Mouse (Mus musculus) MEL-GATA-1-ER (cell line): ENCODE measurements around the gene Zbtb25.
A peak's percentile ranks its signal among the peaks of the same experiment; 100 is the strongest.

Experiments
- DNase-seq: peaks from one replicate; pipeline ENCODE4 v3.0.0-alpha.2; 2012; ENCODE audit warnings: low read depth; ENCODE audit errors: extremely low read depth

Gene Zbtb25

DNA sequence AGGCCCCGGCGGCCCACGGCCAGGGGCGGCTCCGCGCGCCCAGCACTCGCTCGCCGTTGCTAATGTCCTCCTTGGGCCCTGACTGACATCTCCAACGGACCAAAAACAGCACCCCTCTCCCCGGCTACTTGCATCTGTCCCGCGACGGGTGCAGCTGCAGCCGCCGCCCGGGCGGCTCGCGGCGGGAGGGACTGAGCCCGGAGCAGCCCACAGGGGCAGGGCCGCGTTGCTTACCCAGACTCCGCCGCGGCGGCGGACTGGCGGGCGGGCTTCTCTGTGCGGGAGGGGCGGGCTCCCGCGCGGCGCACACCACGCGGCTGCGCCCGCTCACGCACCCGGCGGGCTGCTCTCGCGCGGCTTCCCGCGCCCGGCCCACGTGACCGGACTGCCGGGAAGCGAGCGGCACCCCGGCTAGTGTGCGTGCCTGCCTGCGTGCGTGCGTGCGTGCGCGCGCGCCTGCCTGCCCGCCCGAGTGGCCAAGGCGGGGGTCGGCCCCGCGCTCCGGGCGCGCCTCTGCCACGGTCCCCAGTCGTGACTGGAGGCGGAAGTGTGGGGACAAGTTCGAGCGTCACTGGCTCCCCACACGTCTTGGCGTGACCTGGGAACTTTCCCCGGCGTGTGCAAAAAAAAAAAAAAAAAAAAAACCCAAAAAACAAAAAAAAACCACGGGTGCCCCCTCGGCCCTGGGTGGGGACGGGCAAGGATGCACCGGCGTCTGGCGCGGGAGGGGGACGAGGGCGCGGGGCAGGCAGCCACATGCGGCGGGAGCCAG lies at the start of gene Zbtb25:
Gene Zbtb25 (minus strand): TSS at position 397 of the 772 bp plus-strand sequence.
- no peak for DNase-seq

DNA sequence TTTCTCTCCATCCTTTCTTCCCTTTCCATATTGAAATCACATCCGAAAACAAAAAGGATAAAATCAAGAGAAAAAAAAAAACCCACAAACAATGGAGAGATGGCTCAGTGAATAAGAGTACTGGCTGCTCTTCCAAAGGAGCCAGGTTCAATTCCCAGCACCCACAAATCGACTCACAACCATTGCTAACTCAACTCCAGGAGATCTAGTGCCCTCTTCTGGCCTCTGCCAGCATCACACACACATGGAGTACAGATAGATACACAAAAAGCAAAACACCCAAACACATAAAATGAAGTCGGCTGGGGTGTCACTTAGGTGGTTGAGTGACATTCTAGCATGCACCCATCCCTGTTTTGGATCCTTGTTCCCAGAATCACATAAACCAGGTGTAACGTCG lies 48.9 kb upstream of the Zbtb25 start:
- no peak for DNase-seq

DNA sequence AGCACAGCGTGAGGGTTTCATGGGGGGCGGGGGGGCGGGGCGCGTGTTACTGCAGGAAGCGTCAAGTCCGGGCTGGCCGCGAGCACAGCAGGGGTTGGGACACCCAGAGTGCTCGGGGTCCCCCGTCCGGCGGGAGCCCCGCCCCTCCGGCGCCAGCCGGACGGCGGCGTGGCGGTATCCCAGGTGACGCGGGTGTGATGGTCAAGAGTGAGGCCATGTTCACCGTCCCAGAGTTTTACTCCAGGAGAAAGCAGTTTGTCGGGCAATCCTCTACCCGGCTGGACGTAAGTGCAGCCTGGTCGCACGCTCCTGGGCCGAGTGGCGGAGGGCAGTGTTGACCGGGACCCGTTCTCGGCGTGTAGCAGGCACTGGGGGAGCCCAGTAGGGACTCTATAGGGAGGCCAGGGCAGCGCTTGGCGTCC lies 48.0 kb upstream of the Zbtb25 start, which contains the start of gene Ppp1r36:
Gene Ppp1r36 (plus strand): TSS at position 106 of the 422 bp plus-strand sequence.
- DNase-seq = no peak

- peak; percentile 36 for DNase-seq
These were observed 46.1 kb upstream of the Zbtb25 start for GRCm38 (mm10) chr12:76415383-76416010.

GRCm38 (mm10) chr12:76409166-76409565 lies 39.8 kb upstream of the Zbtb25 start:
- no peak for DNase-seq

DNA sequence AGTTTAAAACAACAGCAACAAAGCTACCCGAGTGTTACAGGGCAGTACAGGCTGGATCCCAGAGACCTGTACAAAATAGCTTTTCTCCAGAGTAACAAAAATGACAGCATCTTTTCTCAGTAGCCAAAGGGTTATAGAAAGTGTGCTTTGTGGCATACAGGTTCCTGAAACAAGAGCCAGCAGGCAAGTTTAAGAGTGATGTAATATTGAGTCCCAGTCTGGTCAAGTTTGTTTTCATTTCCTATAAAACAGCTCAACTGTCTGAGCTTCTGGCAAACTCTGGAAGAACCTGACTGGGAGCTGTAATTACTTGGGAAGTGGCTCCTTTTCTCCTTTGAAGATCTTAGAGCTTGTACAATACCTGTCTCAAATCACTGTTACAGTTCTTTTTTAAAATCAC lies 37.8 kb upstream of the Zbtb25 start:
- DNase-seq = no peak

GRCm38 (mm10) chr12:76405971-76406370 lies 36.6 kb upstream of the Zbtb25 start:
- DNase-seq = no peak

GRCm38 (mm10) chr12:76405183-76405970 lies 36.0 kb upstream of the Zbtb25 start:
- no peak for DNase-seq

DNA sequence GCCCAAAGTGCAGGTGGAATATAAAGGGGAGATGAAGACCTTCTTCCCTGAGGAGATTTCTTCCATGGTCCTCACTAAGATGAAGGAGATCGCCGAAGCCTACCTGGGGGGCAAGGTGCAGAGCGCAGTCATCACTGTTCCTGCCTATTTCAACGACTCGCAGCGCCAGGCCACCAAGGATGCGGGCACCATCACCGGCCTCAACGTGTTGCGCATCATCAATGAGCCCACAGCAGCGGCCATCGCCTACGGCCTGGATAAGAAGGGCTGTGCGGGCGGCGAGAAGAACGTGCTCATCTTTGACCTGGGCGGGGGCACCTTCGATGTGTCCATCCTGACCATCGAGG lies 35.4 kb upstream of the Zbtb25 start:
- DNase-seq = no peak

DNA sequence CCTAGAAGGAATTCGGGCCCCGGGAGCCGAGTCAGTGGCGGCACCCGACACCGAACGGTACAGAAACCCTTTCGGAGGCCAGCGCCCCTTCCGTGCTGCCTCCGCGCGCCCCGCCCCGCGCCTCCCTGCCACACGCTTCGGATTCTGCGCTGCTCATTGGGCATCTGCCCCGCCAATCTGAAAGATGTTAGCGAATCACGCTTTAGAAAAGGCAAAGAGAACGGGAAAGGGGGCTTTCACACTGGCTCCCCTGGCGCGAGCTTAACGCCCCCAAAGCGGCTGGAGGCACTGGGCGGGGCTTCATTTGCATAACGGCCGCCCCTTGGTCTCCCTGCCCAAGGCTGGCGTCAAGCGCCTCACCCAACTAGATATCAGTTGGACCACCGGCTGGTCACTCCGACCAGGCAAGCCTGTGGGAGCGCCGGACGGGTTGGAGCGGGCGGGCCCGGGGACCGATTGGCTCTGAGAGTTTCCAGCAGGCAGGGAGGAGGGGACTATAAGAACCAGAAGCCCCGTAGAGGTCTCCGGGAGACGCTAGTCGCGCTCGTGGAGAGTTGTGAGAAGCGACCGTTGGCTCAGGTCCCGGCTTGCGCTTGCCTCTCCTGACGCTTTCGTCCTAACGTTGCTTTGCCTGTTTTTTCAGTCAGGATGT lies 34.6 kb upstream of the Zbtb25 start, which contains the start of gene Hspa2:
Gene Hspa2 (plus strand): TSS at position 291 of the 652 bp plus-strand sequence.
- peak; percentile 96 for DNase-seq

- peak; percentile 58 for DNase-seq
These were observed 33.8 kb upstream of the Zbtb25 start for GRCm38 (mm10) chr12:76402991-76403885.

DNA sequence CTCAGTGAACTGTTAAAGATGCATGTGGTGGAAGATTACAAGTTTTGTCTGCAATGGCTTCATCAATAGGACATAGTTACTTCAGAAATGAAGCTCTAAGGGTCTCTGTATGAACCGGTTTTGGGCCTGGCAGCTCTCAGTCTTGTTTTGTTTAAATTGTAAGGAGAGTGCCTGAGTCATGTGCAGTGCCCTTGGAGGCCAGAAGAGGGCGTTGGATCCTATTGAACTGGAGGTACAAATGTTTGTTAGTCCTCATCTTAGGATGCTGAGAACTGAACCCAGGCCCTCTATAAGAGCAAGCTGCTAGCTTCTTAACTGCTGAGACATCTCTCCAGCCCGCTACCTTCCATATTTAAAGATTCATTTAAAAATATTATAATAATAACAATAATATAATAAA lies 32.3 kb upstream of the Zbtb25 start:
- peak; percentile 18 for DNase-seq

DNA sequence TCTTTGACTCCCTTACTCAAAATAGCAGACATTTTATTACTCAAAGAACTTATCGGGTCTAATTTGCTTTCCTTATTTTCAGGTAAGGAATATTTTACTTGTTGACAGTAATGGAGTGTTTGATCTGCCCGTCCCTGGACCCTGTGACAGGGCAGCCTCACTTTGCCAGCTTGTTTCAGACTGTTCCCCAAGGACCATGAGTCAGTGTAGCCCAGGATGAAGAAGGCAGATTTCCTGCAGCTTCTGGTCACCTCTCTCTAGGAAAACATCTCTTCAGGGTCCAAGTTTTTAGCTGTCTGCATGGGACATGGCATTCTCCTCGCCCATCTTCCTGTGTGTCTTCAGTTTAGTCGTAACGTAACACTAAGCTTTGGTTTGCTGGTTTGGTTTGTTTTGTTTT lies 27.9 kb upstream of the Zbtb25 start:
- no peak for DNase-seq

- no peak for DNase-seq
These were observed 23.6 kb upstream of the Zbtb25 start for GRCm38 (mm10) chr12:76392979-76393378.

DNA sequence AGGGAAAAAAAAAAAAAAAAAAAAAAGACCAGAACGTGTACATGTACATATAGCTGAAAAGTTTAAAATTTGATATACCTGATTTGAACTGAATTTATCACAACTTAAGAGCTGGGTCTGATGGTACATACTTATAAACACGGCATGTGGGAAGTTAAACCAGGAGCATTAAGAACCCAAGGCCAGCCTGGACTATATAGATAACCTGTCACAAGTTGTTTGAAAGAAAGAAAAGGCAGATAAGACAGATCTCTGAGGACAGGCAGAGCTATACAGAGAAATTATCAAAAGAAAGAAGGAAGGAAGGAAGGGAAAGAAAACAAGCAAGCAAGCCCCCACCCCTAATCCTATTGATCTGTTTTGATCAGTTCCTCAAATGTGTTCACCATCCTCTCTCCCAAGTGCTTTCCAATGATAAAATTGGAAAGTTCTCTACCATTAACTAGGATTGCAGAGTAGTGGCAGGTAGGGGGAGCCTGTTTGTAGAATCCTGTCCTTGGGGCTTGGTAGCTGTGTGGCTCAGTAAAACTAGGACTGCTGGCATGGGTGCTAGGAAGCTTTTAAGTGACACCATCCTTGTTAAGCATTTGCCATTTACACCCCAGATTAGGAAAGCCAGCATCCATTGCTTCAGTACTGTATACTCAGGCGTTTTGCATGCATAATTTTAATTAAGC lies 22.3 kb upstream of the Zbtb25 start:
- peak; percentile 46 for DNase-seq

- no peak for DNase-seq
These were observed 19.4 kb upstream of the Zbtb25 start for GRCm38 (mm10) chr12:76388794-76389193.

- no peak for DNase-seq
These were observed 15.9 kb upstream of the Zbtb25 start for GRCm38 (mm10) chr12:76385342-76385741.

DNA sequence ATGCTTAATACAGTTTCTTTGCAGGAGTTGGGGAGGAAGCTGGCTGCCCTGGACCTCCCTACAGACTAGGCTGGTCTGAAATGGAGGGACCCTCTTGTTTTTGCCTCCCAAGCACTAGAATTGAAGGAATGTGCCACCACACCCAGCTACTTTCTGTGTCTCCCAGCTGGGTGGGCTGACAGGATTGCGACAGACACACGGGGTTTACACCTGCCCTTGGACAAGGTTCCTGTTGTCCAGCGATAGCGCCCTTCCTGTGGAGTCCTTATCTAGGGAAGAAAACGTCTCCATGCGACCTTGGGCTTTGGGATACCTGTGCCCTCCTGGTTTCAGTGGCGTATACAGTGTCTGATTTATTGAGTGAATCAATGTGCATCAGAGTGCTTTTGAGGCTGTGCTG lies 10.7 kb upstream of the Zbtb25 start:
- no peak for DNase-seq

DNA sequence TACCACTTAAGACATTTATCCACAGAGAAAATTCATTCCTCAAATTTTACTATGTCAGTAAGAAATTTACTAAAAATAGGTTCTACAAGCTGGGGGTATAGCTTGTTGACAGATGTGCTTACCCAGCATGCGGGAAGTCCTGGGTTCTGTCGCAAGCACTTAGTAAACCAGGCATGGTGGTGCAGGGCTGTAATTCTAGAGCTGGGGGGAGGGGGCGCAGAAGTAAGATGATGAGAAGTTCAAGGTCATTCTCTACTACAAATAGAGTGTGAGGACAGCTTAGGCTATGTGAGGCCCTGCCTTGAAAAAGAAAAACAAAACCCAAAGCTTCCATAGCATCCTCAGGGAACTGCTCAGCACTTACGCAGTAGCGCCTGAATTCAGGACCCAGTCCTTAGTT lies 9.2 kb upstream of the Zbtb25 start:
- DNase-seq = no peak

DNA sequence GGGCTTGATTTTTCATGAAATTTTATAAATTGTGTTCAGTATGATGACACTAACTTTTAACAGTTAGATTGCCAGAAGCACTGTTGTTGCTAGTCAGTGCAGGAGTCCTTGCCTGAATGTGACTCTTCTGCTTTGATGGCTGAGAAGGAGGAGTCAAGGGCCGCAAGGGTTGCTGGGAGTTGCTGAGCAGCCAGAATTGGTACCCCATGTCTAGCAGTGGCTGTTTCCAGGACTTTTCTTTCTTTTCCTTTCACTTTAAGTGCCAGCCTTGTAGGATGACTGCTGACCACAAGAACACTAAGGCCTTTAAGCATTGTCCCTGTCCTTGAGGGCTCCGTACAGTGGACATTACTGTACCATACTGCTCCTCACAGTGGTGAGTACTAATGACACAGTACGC lies 8.3 kb upstream of the Zbtb25 start:
- no peak for DNase-seq
